Mouse (Mus musculus) heart, embryonic 13.5 days (tissue): ENCODE data around the gene Prrt2. TPM values are rescaled to one million over a fixed set of nuclear protein-coding genes. Genes with fewer than 3 reads are reported as not detected.

Source experiments
- ATAC-seq: fragments of 200-750 bp; cut with Nextera tagmentation; 2 replicates; pipeline ENCODE4 v1.8.0; 2017; ENCODE audit warnings: moderate TSS enrichment; ENCODE audit not compliant: insufficient number of reproducible peaks, low FRiP score, low TSS enrichment; ENCODE audit errors: extremely low read depth
- H3K27ac ChIP-seq: fragments of 300-500 bp; sonication (generic); replicated peaks from 2 replicates; pipeline ENCODE4 v1.5.1; 2015; ENCODE audit warnings: moderate library complexity, mild to moderate bottlenecking, inconsistent platforms
- H3K27me3 ChIP-seq: fragments of 300-500 bp; sonication (generic); replicated peaks from 2 replicates; pipeline ENCODE4 v1.6.1; 2015; ENCODE audit warnings: mild to moderate bottlenecking, inconsistent platforms
- H3K36me3 ChIP-seq: fragments of 300-500 bp; sonication (generic); 2 replicates; pipeline ENCODE4 v1.6.1; 2015; ENCODE audit warnings: mild to moderate bottlenecking, inconsistent platforms
- H3K4me1 ChIP-seq: fragments of 300-500 bp; sonication (generic); 2 replicates; pipeline ENCODE4 v1.6.1; 2015; ENCODE audit warnings: inconsistent platforms
- H3K4me2 ChIP-seq: fragments of 300-500 bp; sonication (generic); 2 replicates; pipeline ENCODE4 v1.6.1; 2015; ENCODE audit warnings: inconsistent platforms, mild to moderate bottlenecking, moderate library complexity
- H3K4me3 ChIP-seq: fragments of 300-500 bp; sonication (generic); 2 replicates; pipeline ENCODE4 v1.5.1; 2015; ENCODE audit warnings: moderate library complexity, mild to moderate bottlenecking, inconsistent platforms
- H3K9ac ChIP-seq: fragments of 300-500 bp; sonication (generic); 2 replicates; pipeline ENCODE4 v1.6.1; 2015; ENCODE audit warnings: inconsistent platforms, mild to moderate bottlenecking, moderate library complexity
- H3K9me3 ChIP-seq: fragments of 300-500 bp; sonication (generic); 2 replicates; pipeline ENCODE4 v1.6.1; 2016; ENCODE audit warnings: inconsistent platforms
- WGBS: fragments of 180-500 bp; shearing (Covaris S2); methylation state at CpG from one replicate; pipeline ENCODE4 v1.1.7; 2015; ENCODE audit warnings: mixed read lengths; 5-methylcytosine and 5-hydroxymethylcytosine counted together
- polyA plus RNA-seq: library from polyadenylated mRNA; unstranded; fragments of >200 nt; fragmentation: Nextera tagmentation; extraction: Ambion mirVana; gene quantifications from 2 replicates; pipeline ENCODE4 v1.2.1, GENCODE M21; 2015

The Prrt2 gene
- polyA plus RNA-seq, 1 experiment from 2014 or later = 1.6 TPM

DNA sequence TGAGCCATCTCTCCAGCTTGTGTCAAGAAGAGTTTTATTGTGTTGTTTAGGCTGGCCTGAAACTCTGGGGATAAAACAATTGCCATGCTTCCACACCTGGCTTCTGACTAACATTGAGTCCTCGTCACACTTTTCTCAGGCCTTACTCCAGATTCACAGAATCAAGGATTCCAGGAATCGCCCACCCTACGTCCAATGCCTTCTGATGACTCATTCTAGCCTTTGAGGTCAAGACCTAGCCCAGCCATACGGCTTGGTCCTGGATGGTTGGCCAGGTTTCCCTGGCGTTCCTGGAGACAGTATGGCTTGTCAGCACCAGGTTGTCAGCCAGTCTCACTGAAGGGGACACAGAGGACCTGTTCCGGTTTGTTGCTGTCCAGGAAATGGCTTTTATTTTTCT, 8.6 kb downstream of the Prrt2 start:
- H3K9me3 ChIP-seq = no peaks in the 10 kb centered on the region
- ATAC-seq = no peak
- no peak overlapping the region for H3K27ac ChIP-seq
- H3K4me3 ChIP-seq = no peak overlapping the region
- H3K9ac ChIP-seq = no peak overlapping the region
- H3K4me1 ChIP-seq = peaks cover 47% of the 10 kb centered on the region
- H3K4me2 ChIP-seq = no peak overlapping the region
- H3K27me3 ChIP-seq = no peaks in the 10 kb centered on the region
- H3K36me3 ChIP-seq = peaks cover 32% of the 10 kb centered on the region
- WGBS = 68% methylated on average over 6 of the region's 6 CpGs

- no peak for ATAC-seq
- H3K4me3 ChIP-seq = no peak overlapping the region
- H3K9me3 ChIP-seq = no peaks in the 10 kb centered on the region
- H3K9ac ChIP-seq = no peak overlapping the region
- H3K4me1 ChIP-seq = peaks cover 46% of the 10 kb centered on the region
- WGBS = 68% methylated on average over 2 of the region's 2 CpGs
- H3K27me3 ChIP-seq = no peaks in the 10 kb centered on the region
- no peak overlapping the region for H3K27ac ChIP-seq
- H3K4me2 ChIP-seq = no peak overlapping the region
- peaks cover 32% of the 10 kb centered on the region for H3K36me3 ChIP-seq
These were observed 9.3 kb downstream of the Prrt2 start for GRCm38 (mm10) chr7:127011717-127012116.

DNA sequence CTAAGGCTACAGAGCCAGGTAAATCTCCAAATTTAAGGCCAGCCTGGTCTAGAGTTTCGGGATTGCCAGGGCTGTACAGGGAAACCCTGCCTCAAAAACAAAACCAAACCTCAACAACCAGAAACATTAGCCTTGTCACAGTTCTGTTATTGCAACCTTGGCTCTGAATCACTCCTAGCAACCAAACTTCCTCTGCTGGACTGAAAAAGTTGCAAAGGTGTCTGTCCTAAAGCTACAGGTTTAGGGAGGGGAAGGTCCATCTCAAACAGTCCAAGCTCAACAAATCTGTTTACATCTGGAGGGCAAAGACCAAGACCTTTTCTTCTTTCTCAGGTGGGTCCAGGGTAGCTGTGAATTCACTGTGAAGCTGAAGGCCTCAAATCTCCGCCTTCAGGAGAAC, 10.0 kb downstream of the Prrt2 start:
- no peak for ATAC-seq
- Histone ChIP-seq H3K4me2 (no peak overlapping the region), H3K36me3 (peaks cover 32% of the 10 kb centered on the region), H3K27me3 (no peaks in the 10 kb centered on the region), H3K9me3 (no peaks in the 10 kb centered on the region), H3K9ac (no peak overlapping the region), H3K4me3 (no peak overlapping the region), H3K4me1 (peaks cover 48% of the 10 kb centered on the region), H3K27ac (no peak overlapping the region)
- 94% methylated on average over 2 of the region's 2 CpGs for WGBS

GRCm38 (mm10) chr7:127009307-127010085, 11.5 kb downstream of the Prrt2 start:
- Histone ChIP-seq H3K9me3 (no peaks in the 10 kb centered on the region), H3K4me3 (no peak overlapping the region), H3K27ac (peak overlapping the region; percentile 84), H3K36me3 (peaks cover 22% of the 10 kb centered on the region), H3K4me2 (no peak overlapping the region), H3K4me1 (peaks cover 35% of the 10 kb centered on the region), H3K27me3 (no peaks in the 10 kb centered on the region), H3K9ac (peak overlapping the region; percentile 56; the same call in 1 of the 2 replicates)
- 82% methylated on average over 17 of the region's 17 CpGs for WGBS
- ATAC-seq = no peak

DNA sequence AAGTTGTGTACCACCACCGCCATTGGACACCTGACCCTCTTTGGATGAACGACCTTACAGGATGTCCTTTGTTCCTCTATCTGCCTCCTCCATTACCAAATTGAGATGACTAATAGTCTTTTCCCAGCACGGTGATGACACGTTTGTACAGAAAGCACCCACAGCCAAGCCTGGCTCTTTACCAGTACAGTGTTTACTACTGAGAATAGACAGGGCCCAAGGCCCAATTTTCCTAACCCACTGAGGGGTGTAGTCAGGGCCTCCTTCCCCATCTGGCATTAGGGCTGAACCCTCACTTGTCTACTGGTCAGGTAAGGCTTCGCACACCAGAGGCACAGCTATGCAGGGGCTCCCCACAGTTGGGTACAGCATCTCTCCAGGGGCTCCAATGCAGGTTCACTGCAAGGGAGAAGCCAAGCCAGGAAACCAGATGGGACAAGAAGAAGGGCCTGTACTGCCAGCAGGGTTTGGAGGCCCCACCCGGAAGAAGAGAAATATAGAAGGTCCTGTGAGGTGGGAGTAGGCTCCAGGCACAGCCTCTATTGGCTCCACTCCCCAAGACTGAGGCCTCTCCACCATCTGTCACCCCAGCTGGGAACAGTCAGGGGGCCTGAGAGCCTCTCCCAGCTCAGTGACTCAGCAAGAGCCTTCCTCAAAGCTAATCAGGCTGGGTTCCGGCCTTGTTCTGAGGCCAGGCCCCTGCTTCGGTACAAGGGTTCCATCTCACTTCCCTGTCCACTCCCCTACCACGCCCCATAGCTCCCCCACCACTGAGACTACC, 12.6 kb downstream of the Prrt2 start:
- 36% methylated on average over 9 of the region's 9 CpGs for WGBS
- Histone ChIP-seq H3K36me3 (peaks cover 19% of the 10 kb centered on the region), H3K4me1 (peaks cover 24% of the 10 kb centered on the region), H3K27ac (peak overlapping the region; percentile 84), H3K9ac (peak overlapping the region; percentile 56), H3K9me3 (no peaks in the 10 kb centered on the region), H3K4me2 (no peak overlapping the region; the same call in 1 of the 2 replicates), H3K27me3 (no peaks in the 10 kb centered on the region), H3K4me3 (no peak overlapping the region)
- no peak; the same call in none of the 2 replicates for ATAC-seq

GRCm38 (mm10) chr7:127007313-127008024, 13.5 kb downstream of the Prrt2 start:
- ATAC-seq = no peak
- Histone ChIP-seq H3K9ac (no peak overlapping the region), H3K9me3 (no peaks in the 10 kb centered on the region), H3K4me3 (no peak overlapping the region), H3K27ac (peak overlapping the region; percentile 84; the same call in 1 of the 2 replicates), H3K4me1 (peaks cover 22% of the 10 kb centered on the region), H3K4me2 (no peak overlapping the region), H3K27me3 (no peaks in the 10 kb centered on the region), H3K36me3 (peaks cover 10% of the 10 kb centered on the region)
- 83% methylated on average over 6 of the region's 6 CpGs for WGBS

DNA sequence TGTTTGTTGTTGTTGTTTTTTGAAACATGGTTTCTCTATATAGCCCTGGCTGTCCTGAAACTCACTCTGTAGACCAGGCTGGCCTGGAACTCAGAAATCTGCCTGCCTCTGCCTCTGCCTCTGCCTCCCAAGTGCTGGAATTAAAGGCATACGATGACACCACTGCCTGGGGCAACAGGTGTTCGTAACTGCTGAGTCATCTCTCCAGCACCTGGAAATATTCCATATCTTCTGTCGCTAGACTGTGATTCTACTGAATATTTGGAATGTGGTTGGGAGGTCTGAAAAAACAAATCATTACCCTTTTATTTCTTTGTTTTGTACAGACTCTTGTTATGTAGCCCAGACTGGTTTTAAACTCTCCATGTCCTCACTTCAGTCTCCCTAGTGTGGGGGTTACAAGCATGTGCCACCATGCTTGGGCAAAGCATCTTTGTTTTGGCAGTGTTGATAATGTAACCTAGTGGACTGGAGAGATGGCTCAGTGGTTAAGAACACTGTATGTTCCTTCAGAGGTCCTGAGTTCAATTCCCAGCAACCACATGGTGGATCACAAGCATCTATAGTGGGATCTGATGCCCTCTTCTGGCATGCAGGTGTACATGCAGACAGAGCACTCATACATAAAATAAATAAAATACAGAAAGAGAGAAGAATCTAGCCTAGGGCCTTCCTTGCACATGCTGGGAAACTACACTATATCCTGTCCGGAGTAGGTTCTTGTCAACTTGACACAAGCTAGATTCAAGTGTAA, 16.7 kb downstream of the Prrt2 start:
- H3K27me3 ChIP-seq = no peaks in the 10 kb centered on the region
- H3K9ac ChIP-seq = no peak overlapping the region
- no peak overlapping the region for H3K27ac ChIP-seq
- no peaks in the 10 kb centered on the region for H3K9me3 ChIP-seq
- H3K4me2 ChIP-seq = no peak overlapping the region
- H3K36me3 ChIP-seq = no peaks in the 10 kb centered on the region
- 85% methylated on average over 4 of the region's 4 CpGs for WGBS
- no peak overlapping the region for H3K4me3 ChIP-seq
- ATAC-seq = no peak
- peaks cover 20% of the 10 kb centered on the region for H3K4me1 ChIP-seq

DNA sequence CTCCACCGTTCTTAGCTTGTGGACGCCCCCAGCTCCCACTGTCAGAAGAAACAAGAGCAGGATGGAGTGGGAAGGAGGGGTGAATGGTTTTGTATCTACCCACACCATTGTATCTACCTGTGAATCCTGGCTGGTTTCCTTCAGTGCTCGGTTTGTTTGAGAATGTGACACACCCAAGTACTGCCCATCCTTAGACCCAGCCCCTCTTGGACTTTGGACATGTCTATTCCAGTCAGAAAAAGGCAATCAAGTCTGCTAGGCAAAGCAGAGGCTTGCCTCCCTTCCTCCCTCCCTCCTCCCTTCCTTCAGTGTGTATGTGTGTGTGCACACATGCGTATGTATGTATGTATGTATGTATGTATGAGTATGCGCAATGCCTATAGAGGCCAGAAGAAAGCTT, 17.4 kb downstream of the Prrt2 start:
- ATAC-seq = no peak
- WGBS = 85% methylated on average over 5 of the region's 5 CpGs
- no peak overlapping the region for H3K27ac ChIP-seq
- no peaks in the 10 kb centered on the region for H3K9me3 ChIP-seq
- no peak overlapping the region for H3K4me2 ChIP-seq
- peaks cover 13% of the 10 kb centered on the region for H3K4me1 ChIP-seq
- H3K9ac ChIP-seq = no peak overlapping the region
- H3K4me3 ChIP-seq = no peak overlapping the region
- no peaks in the 10 kb centered on the region for H3K36me3 ChIP-seq
- no peaks in the 10 kb centered on the region for H3K27me3 ChIP-seq

- H3K9ac ChIP-seq = no peak overlapping the region
- H3K4me1 ChIP-seq = no peaks in the 10 kb centered on the region
- H3K9me3 ChIP-seq = 0 out of 2 replicates have a peak, but pooled peaks cover 3% of the 10 kb centered on the region
- no peaks in the 10 kb centered on the region for H3K27me3 ChIP-seq
- no peak overlapping the region for H3K4me2 ChIP-seq
- no peak overlapping the region for H3K4me3 ChIP-seq
- peaks cover 22% of the 10 kb centered on the region for H3K36me3 ChIP-seq
- 62% methylated on average over 10 of the region's 10 CpGs for WGBS
- no peak for ATAC-seq
- H3K27ac ChIP-seq = no peak overlapping the region
These were observed 21.4 kb downstream of the Prrt2 start for GRCm38 (mm10) chr7:126999568-126999967.

GRCm38 (mm10) chr7:126996449-126996848, 24.6 kb downstream of the Prrt2 start:
- H3K36me3 ChIP-seq = peaks cover 22% of the 10 kb centered on the region
- WGBS = 74% methylated on average over 4 of the region's 4 CpGs
- no peak for ATAC-seq
- H3K4me2 ChIP-seq = no peak overlapping the region
- no peak overlapping the region for H3K4me3 ChIP-seq
- no peaks in the 10 kb centered on the region; the same call in 1 of the 2 replicates for H3K27me3 ChIP-seq
- H3K4me1 ChIP-seq = no peaks in the 10 kb centered on the region
- H3K9me3 ChIP-seq = 0 out of 2 replicates have a peak, but pooled peaks cover 3% of the 10 kb centered on the region
- no peak overlapping the region for H3K9ac ChIP-seq
- no peak overlapping the region for H3K27ac ChIP-seq
